Mouse (Mus musculus): ENCODE measurements around the gene Sgms1.

The Sgms1 gene

DNA sequence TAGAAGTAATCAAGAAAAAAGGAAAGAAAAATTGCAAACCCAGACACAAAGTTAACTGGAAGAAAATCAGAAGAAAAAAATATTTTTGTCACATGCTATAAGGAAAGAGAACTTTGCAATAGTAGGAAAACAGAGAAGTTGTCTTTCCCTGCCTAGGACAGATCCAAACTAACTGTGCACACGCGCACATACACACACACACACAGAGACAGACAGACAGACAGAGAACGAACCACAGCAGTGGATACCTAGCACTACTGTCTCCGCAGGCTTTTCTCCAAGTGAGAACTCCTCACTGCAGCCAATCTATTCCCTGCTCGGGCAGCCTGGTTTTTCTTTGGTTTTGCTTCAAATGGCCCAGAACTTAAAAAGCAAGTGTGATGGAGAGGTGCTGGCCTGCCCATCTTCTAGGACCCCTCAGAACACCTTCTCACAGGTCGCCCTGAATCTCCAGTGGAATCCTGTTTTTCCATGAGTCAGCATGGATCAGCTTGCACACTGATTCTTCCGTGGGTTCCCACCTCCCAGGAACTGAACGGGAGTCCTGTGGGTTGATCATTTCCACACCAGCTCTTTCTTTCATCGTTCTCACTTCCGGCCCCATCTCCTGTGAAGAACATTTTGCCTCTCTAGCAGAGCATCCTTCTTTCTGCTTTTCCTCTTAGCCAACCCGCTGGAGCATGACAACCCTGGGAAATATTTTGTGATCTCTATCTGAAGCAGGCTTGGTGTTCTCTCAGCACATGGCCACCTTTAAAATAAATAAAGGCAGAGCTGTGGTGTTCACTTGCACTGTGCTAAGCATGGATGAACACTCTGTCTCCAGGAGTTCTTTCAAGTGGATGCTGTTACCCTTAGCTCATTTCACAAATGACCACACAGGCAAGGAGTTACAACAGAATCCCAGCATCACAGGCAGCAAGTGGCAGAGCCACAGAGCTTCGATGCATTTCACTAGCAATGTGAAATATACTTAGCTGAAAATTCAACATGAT, 96.4 kb downstream of the Sgms1 start:
- DNase-seq (ENCODE audit: low read depth): no peak

DNA sequence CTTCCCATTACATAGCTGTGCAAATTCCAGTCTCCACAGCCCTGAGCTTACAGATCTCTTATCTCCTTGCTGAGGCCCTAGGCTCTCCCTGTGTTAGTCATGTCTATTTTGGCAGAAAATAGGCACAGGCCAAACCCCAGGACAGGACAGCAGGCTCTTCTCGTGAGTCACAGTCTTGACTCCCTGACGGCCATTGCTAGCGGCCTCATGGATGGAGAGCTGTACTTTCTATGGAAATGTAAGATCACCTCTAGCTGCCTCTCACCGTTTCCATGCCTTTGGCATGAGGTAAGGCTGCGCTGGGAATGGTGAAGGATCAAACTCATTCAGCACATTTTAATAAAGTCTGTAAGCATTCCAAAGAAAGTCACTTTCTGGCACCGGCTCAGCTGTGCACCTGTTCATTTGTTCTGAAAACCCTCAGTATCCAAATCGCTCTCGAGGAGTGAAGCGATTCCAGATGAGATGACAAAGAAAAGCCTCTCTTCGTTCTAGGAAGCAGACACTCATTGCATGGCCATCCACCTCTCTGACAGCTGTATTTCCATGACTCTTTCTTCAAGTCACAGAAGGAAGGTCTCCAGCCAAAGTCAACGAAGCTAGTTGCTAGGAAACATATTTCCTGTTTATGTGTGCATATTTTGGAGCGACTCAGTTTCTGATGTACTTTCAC, 97.3 kb downstream of the Sgms1 start:
- no peak for DNase-seq (ENCODE audit: low read depth)

DNA sequence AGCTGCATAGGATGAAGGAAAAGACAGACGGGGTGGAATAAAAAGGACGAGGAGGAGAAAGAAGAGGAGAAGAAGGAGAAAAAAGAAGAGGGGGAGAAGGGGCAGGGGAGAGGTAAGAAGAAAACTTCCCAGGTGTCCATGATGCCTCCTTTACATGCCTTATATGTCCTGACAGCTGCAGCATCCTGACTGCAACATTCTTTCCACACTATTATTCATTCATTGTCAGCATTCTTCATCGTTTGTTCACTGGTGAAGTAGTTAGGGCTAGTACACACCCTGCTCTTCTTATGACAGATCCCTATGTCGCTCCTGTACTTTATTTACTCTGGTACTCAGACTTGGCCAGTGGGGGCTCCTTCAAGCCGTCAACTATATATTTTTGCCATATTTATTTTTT, 98.4 kb downstream of the Sgms1 start:
- no peak for DNase-seq (ENCODE audit: low read depth)

DNA sequence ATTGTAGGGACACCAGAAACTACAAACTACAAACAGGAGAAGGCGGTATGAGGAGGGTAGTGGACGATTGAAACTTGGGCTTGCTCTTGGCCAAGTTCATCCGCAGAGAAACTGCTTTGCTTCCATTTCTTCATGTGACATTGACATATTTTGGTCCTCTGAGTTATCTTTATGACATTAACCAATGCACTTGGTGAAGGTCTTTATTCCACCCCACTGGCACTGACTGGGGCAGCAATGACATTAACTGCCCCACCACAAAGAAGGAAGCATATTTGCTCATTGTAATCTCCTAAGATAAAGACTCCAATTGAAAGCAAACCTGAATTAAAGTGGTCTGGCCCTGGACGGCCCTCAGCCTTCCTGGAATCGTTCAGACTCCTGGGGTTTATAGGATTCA, 100.6 kb downstream of the Sgms1 start:
- no peak for DNase-seq (ENCODE audit: low read depth)

DNA sequence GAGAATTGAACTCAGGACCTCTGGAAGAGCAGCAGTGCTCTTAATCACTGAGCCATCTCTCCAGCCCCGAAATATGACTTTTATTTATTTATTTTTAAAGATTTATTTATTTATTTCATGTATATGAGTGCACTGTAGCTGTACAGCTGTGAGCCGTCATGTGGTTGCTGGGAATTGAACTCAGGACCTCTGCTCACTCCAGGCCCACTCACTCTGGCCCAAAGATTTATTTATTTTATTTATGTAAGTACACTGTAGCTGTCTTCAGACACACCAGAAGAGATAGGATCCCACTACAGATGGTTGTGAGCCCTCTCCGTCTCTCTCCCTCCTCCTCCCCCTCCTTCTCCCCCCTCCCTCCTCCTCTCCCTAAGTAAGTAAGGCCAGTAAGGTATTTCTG, 101.7 kb downstream of the Sgms1 start:
- no peak for DNase-seq (ENCODE audit: low read depth)

DNA sequence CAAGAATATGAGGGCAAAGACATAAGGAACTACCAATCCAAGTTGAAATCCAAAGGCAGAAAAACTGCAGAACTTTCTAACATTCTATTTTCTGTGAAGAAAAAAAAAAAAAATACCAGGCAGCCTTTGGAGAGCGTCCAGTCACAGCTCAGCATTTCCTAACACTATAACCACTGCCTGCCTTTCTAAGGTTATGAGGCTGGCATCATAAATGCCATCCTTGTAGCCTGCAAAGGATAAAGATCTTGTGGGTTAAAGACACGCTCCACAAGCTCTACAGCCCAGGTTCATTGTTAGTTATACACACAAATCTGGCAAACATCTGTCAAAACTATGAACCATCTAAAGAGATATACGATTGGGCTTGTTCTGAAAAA, 104.1 kb downstream of the Sgms1 start:
- DNase-seq (ENCODE audit: low read depth): no peak

DNA sequence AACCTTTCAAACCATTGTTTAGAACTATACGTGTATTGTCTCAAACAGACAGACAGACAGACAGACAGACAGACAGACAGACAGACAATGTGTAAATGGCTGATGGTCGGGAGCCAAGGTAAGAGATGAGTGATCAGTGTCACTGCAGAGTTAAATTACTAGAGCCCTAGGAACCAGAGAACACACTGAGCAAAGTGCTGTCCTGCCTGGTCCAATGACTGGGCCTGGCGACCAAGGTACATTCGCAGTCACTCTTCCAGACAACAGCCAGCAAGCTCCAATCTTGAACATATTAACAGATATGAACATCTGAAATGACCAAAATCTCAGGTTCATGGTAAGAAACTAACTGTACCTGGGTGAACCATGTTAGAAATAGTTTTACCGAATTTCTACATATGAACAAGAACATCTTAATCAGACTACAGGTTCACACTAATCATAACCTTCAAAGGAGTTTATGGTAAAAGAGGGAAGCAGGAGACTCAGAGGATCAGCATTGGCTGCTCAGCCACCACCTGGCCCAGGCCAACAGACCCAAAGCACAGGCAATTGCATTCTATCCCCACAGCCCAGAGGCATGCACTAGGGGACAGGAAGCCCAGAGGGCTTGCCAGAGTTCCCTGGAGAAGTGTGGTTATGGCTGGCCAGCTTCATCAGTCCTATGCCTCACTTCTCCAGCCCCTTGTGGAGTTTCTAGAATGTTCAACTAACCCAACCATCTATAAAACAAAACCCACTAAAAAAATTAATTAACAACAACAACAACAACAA, 104.6 kb downstream of the Sgms1 start:
- no peak for DNase-seq (ENCODE audit: low read depth)

DNA sequence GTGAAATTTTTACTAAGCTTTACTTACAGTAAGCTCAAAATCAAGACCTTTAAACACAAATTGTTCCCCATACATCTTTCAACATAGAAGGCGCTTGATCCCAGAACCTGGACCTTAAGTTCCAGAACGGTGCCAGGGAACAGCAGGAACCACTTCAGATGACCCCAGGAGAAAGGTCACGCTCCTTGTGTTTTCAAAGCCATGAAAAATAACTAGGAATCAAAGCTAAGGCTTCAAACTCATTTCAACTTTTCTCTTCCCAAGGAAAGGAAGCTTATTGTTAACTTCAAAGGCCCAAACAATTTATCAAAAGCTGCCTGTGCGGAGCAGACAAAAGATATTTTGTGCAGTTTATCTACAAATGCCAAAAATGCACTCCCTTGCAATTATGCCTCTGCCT, 107.6 kb downstream of the Sgms1 start:
- no peak for DNase-seq (ENCODE audit: low read depth)

DNA sequence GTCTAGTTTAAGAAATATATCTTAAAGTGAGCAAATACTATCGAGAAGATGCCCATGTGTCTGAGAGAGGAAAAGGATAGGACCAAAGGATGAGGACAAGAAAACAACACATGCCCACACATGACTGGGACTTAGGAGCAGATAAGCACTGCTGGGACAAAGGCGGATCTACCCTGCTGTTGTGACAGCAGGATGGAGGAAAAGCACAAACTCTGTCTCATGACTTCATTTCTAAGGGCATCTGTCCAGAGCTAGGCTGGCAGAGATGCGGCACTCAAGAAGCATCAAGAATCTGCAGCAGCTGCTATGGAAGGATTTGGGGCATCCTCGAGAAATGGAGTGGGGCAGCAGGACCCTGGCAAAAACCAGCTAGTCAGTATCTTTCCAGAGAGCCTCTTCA, 109.1 kb downstream of the Sgms1 start:
- DNase-seq (ENCODE audit: low read depth): no peak

DNA sequence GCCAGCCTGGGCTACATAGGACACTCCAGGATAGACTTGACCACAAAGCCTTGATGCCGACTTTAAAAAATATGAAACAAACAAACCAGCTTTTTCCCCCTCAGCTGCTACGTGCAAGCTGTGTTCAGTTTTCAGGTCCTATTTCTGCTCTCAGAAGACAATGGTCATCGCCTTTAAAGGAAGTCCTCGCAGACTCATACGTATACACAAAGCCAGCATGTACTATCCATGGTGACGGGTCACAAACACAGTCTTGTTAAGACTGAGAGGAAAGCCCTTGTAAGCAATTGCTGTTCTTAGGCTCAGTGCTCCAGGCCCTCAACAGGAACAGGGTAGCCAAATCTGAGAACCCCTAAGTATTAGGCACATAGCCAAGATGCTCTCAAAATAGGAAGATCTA, 110.1 kb downstream of the Sgms1 start:
- no peak for DNase-seq (ENCODE audit: low read depth)

DNA sequence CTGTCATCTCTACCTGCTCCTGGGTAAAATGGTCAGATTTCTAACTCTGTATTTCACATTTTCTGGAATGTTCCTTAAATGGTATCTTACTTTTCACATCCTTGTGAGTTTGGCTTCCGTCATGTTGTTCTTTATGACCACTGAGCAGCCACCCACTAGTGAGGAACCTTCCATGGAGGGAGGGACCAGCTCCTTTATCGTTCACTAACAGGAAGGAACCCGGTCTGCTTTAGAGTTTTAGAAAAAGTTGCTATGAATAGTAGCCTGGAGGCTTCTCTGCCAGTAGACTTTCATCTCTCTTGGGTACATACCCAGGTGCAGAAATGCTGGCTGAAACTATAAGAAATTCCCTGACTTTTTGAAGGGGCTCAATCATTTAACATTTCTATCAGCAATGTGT, 111.6 kb downstream of the Sgms1 start:
- DNase-seq (ENCODE audit: low read depth): no peak

DNA sequence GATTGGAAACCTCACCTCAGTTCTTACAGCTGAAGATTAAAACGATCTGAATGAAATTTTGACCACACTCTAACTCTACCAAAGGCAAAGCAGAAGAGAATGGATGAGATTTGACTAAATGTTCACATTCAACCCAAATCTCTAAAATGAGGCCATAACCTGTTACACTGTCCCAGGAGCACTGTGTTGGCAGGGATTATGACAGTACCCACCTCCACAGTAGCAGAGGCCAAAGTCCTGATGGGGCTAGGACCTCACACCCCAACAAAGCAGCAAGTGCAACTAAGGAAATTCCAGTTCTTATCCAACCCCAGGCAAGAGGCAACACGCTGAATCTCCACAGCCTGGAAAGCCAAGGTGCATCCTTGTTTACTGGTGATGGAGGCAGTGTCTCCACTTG, 112.2 kb downstream of the Sgms1 start:
- no peak for DNase-seq (ENCODE audit: low read depth)

DNA sequence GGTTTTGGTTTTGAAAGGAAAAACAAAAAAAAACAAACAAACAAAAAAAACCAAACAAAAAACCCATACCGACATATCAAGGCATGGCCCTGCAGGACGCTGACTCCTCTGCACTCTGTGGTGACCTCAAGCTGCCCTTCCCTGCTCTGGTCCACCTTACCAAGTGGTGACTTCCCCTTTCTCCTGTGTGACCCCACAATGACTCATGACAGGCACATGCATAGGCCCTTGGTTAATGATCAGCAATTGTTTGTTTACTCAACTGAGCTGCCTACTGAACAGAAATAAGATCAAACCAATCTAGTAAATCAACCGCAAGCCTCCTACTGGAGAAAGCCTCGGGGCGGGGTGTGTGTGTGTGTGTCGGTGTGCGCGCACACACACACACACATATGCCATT, 112.7 kb downstream of the Sgms1 start:
- DNase-seq (ENCODE audit: low read depth): no peak

DNA sequence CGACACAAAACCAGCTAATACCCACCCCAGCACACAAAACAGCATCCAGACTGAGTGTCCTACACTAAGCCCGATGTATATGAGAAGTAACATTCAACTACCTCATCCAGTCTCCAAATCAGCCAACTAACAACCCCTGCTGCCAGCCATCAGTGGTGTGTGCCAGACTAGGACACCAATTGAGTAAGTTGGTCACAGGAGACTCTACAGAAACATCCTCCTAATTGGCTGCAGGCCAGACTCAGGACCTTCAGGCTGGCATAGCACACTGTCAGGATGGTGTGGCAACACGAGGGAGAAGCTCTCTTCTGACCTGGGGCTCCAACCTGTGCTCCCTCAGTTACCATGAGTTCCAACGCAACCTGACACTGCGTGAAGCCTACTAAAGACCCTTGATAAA, 113.3 kb downstream of the Sgms1 start:
- DNase-seq (ENCODE audit: low read depth): no peak

DNA sequence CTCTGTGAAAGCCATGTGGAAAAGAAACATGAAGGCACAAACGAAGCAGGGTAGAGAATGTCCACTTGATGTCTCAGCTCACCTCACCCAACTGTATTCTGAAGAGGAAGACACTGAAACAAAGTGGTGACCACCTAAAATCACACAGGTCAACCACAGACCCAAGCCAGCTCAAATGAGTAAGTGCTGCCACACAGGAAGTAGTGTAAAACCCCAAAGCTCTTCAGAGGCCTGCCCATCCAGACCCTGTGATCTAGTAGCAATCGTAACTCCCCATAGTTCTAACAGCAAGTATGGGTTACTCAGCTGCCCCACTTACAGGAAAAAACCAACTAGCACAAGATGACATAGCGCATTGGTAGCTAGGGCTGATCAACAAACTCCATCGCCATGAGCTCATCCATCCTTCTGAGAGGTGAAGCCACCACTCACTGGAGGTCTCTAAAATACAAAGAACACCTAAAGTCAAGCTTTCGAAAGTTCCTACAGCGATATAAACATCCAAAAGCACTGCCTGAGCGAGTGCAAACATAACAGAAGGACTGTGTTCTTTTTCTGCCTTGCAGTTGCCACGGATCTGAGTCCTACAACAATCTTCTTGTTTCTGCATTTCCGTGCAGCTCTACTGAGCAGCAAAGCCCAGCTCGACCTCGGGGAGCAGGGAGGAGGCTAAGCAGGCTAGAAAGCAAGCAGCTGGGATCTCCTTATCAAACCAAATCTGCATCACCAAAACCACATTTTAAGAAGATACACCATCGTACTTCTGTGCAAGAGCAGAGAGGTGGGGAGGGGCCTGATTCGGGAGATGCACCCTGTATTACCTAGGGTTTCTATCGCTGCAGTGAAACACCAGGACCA, 114.2 kb downstream of the Sgms1 start:
- DNase-seq (ENCODE audit: low read depth): no peak

DNA sequence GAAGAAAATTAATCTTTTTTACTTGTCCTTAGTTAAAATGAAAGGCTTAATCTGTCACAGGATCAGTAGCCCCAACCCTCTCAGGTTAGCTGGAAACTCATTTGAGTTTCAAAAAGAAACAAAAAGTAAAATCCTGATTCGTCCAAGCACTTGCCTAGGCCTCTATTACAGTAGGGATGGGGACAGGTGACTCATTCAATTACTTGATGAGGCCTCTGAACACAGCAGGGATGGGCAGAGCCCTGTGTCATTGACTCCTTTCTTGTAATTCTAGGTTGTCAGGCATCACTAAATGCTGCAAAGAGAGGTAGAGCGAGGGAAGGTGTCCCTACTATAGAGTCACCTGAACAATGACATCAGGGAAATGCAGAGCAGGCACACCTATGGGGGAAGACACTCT, 115.4 kb downstream of the Sgms1 start:
- DNase-seq (ENCODE audit: low read depth): no peak

DNA sequence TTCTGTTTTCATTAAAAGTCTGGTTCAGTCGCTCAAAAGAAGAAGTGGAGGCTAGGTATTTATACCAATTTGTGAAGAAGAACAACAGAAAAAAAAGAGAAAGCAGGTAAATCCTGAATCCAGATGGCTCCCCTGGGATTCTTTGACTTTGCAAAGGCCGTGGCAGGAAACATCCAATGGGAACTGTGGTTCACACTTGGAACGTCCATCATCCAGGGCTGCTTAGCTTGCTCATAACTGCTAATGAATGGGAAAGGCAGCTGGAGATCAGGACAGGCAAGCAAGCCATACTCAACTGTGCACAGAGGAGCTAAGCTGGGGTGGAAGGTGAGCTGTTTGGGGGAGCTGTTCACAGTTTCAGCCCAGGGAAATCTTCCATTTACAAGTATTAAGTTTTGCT, 115.8 kb downstream of the Sgms1 start:
- no peak for DNase-seq (ENCODE audit: low read depth)

DNA sequence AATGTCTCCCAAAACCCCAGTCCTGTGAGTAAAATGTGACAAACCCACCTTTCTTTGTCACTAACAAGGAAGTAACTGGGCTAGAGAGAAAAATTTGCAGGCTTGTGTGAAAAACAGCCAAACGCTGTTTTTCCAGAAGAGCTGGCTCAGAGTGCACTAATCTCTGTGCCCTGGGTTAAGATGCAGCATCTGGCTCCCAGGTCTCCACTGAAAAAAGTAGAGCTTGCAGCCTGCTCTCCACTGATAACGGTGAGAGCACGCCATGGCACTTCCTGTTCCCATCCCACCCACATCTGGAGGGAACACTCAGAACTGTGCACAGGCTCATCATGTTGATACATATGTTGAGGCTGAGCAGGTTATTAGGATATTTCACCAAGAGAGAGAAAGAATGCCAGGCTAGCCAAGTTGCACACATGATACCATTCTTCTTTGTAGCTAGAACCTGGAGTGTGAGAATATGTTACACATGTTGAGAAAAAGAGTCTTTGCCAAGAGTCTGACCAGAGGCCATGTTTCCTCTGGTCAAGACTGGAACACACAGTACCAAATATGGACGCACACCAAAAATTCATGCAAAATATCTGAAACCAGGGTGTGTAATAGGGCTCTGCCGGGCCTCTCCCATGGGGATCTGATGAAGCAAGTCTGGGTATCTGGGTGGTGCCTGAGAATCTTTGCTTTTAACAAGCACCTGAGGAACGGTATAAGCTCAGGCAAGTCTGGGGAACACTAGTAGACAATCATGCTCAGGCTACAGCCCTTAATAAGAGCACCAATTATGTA, 116.8 kb downstream of the Sgms1 start:
- peak; percentile 84 for DNase-seq (ENCODE audit: low read depth)

DNA sequence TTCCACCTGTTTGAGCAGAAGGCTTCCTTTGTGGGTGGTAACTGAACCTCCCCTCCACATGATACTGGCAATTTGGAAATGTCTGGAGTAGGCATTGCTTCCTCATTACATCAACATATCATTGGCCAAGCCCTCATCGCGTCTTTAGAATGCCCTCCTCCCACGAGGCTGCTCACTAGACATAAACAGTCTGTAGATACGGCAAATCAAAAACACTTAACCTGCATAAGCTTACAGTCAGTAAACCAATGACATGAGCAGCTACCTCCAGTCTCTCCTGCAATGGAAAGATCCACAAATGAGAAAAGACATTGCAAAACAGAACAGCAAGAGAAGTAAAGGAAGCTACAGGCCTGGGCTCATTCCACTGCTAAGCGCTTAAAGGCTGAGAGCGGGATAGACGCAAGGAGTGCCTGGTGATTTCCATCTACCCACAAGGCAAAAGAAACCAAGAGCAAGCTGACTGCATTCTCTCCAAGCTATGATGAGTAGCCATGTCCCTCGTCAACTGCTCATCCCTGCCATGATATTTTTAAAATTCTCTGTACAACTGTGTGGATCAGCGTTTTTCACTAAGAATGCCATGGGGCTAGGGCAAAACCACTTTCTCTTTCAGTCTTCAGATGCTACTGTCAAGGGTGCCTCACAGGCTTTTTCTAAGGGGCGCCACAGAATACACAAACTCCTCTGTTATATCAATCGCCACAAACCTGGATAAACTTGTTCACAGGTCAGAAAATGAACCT, 117.9 kb downstream of the Sgms1 start:
- no peak for DNase-seq (ENCODE audit: low read depth)

DNA sequence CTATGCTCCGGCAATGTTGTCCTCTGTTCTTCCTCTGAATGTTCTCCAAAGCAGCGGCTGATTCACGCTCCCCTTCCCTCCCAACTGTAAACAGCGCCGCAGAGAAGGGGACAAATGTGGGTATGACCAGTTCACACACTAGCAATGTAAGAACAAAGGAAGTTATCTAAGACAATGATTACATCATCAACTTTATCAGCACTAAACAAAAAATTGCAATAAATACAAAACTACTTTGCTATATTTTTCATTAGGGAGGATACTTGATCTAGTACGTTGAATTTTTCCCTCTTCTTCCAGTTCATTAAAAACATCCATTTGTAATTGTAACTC, 119.7 kb downstream of the Sgms1 start:
- DNase-seq (ENCODE audit: low read depth): no peak
